Comparison of ENCODE assay signal across 1 mouse cellular context in the genomic region with DNA sequence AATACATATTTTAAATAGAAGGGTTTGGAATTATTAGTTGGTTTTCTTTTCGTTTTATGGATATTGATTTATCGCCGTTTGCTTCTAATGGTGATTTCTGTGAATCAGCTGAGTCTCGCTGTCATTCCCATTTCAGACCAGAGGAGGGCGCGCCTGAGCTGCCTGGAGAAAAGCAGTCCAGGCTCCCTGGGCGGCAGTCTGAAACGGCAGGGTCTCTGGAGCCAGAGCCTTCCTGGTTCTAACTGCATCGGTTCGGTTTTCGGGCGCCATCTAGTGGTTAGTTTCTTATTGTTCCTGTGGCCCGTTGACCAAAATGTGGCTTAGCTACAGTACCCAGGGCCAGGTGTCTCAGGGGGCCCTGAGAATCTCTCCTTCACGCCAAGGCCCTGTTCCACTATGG.
TF ChIP-seq lines count a peak whose summit lies in the region.

No protein-coding gene starts in this region.

TF ChIP-seq in CH12.LX, 34 proteins besides CTCF, POLR2A, EP300 and RAD21 (continued from another document):
- TF ChIP-seq MAFK (IDR thresholded peaks at IDR 0.05; ENCODE audit: insufficient replicate concordance, low read length) (peak; percentile 17; the same call in 1 of the 2 replicates), JUN (IDR thresholded peaks at IDR 0.05; ENCODE audit: insufficient read depth, low read depth, low read length) (0 out of 2 replicates have a peak, but pooled peaks have one; percentile 6), IRF4 (IDR thresholded peaks at IDR 0.05; ENCODE audit: low read depth, low read length) (peak; percentile 61; the same call in 1 of the 2 replicates)
